Mouse (Mus musculus) layer of hippocampus, adult 2 months (tissue): Measurements from ENCODE around the gene Usp9x. TPM values are rescaled to one million over a fixed set of nuclear protein-coding genes. Genes with fewer than 3 reads are reported as not detected.

Experiments used
- DNase-seq, 2 experiments: peaks; one replicate each; pipeline ENCODE4 v3.0.0; 2022; ENCODE audit warnings: low spot score in 2 of 2
- H3K27ac ChIP-seq: fragments of 200-600 bp; 2 replicates; pipeline ENCODE4 v1.8.1; 2022
- H3K4me3 ChIP-seq: fragments of 200-600 bp; 2 replicates; pipeline ENCODE4 v1.8.1; 2022; ENCODE audit warnings: mild to moderate bottlenecking
- CTCF ChIP-seq: fragments of 200-600 bp; conservative IDR thresholded peaks from 2 replicates; pipeline ENCODE4 v1.8.1; 2022; ENCODE audit warnings: antibody characterized with exemption, mild to moderate bottlenecking, moderate library complexity
- long read RNA-seq, 2 experiments: library from polyadenylated mRNA; stranded (forward); transcript quantifications; one replicate each; pipeline ENCODE4 v2.0.0; 2021; ENCODE audit warnings: borderline mapping rate in 2 of 2
- total RNA-seq, 2 experiments: library from RNA; stranded (reverse); gene quantifications; 2 replicates each; pipeline ENCODE4 v1.2.3; 2021

Gene Usp9x
- 100 to 1,000 TPM; 225 to 232 TPM for total RNA-seq
- long read RNA-seq, experiment 1, partial matches to known transcripts: 20 of 30 reads
- long read RNA-seq, experiment 1, other reads (novel, unspliced or antisense): 10 of 30 reads
- long read RNA-seq, experiment 2, partial matches to known transcripts: 16 of 24 reads
- long read RNA-seq, experiment 2, other reads (novel, unspliced or antisense): 8 of 24 reads

DNA sequence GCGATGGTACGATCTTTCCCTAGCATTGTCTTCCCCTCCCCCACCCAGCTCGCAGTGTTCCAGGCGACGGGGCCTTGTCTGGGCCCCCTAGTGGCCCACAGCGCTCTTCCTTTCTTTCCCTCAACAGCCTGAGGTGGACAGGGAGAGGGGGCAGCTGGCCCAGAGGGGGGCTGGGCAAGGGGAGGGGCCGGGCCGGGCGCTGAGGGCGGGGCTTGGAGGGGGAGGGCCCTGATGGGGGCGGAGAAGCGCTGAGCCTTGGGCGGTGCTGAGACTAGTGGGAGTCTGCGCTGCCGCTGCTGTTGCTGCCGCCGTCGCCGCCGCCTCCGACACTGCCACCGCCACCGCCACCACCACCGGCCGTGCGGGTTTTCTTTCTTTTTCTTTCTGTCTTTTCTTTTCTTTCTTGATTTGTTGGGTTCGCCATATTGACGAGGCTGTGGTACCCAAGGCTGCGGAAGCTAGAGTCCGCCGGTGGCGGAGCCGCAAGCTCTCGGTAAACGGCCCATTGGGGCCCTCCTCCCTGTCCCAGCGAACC lies at the start of gene Usp9x:
Usp9x (plus strand) TSS at position 258 of the 535 bp plus-strand sequence.
- TF ChIP-seq CTCF: peak; percentile 71
- peak within 1 kb of the TSS; percentile 96 for H3K27ac ChIP-seq
- DNase-seq: peak; percentile 78 to 88
- H3K4me3 ChIP-seq: peak within 1 kb of the TSS; percentile 73

- TF ChIP-seq CTCF: no peak
- Histone ChIP-seq H3K27ac (no peak overlapping the region), H3K4me3 (no peak overlapping the region)
- DNase-seq: no peak
These were observed 48.6 kb upstream of the Usp9x start for GRCm38 (mm10) chrX:13022547-13023310.

- Histone ChIP-seq H3K27ac (no peak overlapping the region), H3K4me3 (no peak overlapping the region)
- TF ChIP-seq CTCF: no peak
- DNase-seq: no peak
These were observed 46.6 kb upstream of the Usp9x start for GRCm38 (mm10) chrX:13024539-13025202.

DNA sequence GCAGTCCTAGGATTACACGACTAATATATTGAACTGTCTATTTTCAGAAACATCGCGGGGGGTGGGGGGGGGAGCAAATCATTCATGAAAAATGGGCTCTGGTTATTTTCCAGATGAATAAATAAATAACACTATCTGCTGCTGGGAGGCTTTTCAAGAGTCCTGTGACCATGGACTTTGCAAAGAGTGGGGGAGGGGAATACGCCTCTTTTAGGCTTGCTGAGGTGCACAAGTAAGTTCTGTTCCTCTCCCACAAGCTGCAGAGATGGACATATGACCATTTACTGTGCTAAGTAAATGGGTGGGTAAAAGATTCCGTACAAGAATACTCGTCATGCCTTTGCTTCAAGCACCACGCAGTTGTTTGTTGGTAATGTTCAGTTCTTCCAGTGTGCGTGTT lies 46.0 kb upstream of the Usp9x start:
- TF ChIP-seq CTCF: no peak
- Histone ChIP-seq H3K27ac (no peak overlapping the region), H3K4me3 (no peak overlapping the region)
- DNase-seq: no peak

GRCm38 (mm10) chrX:13028156-13028555 lies 43.1 kb upstream of the Usp9x start:
- H3K27ac ChIP-seq: no peak overlapping the region
- no peak overlapping the region for H3K4me3 ChIP-seq
- DNase-seq: no peak
- TF ChIP-seq CTCF: no peak

GRCm38 (mm10) chrX:13029996-13030395 lies 41.3 kb upstream of the Usp9x start:
- no peak for TF ChIP-seq CTCF
- no peak for DNase-seq
- no peak overlapping the region for H3K4me3 ChIP-seq

GRCm38 (mm10) chrX:13037085-13037484 lies 34.2 kb upstream of the Usp9x start:
- peak in 1 of 2 experiments; percentile 26 for DNase-seq
- Histone ChIP-seq H3K4me3 (no peak overlapping the region), H3K27ac (no peak overlapping the region)
- no peak for TF ChIP-seq CTCF

More at GRCm38 (mm10) chrX:13029996-13030395, 41.3 kb upstream of the Usp9x start:
- H3K27ac ChIP-seq: no peak overlapping the region

DNA sequence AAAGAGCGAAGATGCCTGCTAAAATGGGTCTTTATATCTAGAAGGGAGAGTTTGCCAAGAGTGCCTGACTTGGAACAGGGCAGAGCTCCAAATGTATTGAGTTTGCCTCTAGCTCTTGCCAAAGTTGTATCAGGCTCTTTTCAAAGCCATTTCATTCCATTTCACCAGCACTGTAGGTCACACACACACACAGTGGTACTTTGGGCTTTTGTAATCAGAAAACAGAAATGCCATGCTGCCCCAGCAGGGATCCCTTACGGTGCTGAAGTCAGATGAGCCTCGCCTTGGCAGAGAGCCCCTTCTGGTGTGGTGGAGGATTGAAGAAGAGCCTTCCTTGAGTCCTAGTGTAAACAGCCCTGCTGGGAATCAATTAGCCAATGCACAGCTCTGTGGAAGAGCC lies 32.1 kb upstream of the Usp9x start:
- peak in 1 of 2 experiments; percentile 2 for DNase-seq
- TF ChIP-seq CTCF: peak; percentile 9; the same call in 1 of the 2 replicates
- Histone ChIP-seq H3K27ac (no peak overlapping the region), H3K4me3 (no peak overlapping the region)

GRCm38 (mm10) chrX:13040391-13040790 lies 30.9 kb upstream of the Usp9x start:
- no peak overlapping the region for H3K27ac ChIP-seq
- TF ChIP-seq CTCF: no peak
- DNase-seq: no peak
- H3K4me3 ChIP-seq: no peak overlapping the region

DNA sequence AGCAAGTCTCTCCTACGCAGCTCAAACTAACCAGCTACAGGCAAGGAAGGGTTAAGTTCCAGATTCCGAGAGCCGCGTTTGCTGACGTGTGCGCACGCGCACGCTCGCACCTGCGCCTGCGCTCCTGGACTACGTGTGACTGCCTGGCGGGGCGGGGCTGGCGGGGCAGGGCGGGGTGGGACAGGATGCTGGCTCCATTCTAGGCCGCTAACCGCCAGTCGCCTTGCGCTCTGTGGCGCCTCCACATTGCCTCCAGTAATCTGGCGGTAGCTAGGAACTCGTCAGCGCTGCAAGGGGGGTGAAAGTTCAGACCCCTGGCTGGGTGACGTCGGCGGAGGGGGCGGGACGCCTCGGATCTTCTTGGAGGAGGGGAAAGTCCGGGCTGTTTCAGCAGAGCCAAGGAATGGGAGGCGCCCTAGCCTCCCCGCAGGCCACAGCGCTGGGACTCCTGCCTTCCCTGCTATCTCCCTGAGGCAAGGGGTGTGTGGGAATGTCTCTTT lies 29.6 kb upstream of the Usp9x start:
- peak overlapping the region; percentile 69 for H3K4me3 ChIP-seq
- peak overlapping the region; percentile 93 for H3K27ac ChIP-seq
- TF ChIP-seq CTCF: peak; percentile 35; the same call in 1 of the 2 replicates
- peak; percentile 93 to 94 for DNase-seq

GRCm38 (mm10) chrX:13043780-13044179 lies 27.5 kb upstream of the Usp9x start:
- no peak for DNase-seq
- Histone ChIP-seq H3K4me3 (no peak overlapping the region), H3K27ac (no peak overlapping the region)
- no peak for TF ChIP-seq CTCF

- H3K4me3 ChIP-seq: no peak overlapping the region
- no peak for DNase-seq
- no peak for TF ChIP-seq CTCF
- H3K27ac ChIP-seq: no peak overlapping the region
These were observed 26.6 kb upstream of the Usp9x start for GRCm38 (mm10) chrX:13044666-13045065.
